Mouse (Mus musculus): Measurements from ENCODE around the gene Lrrc56. TPM values are rescaled to one million over a fixed set of nuclear protein-coding genes. Genes with fewer than 3 reads are reported as not detected.

The Lrrc56 gene
- total RNA-seq, 2 experiments from 2014 or later: 6.2 to 7.4 TPM

Small RNA genes within 50 kb of the gene (microRNA-seq; reads per million reads assigned to microRNA genes)
- 251 reads per million, percentile 60 among the genes with 10 or more reads in this experiment for gene Mir210

Other genes with a start within 250 kb of the Lrrc56 start
- gene Ifitm5, start 243.9 kb upstream of the Lrrc56 start, total RNA-seq (2021): not detected
- not detected for gene Gm45717, start 238.2 kb upstream of the Lrrc56 start, total RNA-seq (2021)
- 10 to 100 TPM; 36.6 to 45.9 TPM for gene Ifitm2, start 238.2 kb upstream of the Lrrc56 start, total RNA-seq (2021)
- gene Ifitm1, start 226.9 kb upstream of the Lrrc56 start, total RNA-seq (2021): 1 to 10 TPM; 2.8 to 5.4 TPM
- 10 to 100 TPM in 1 of 2 experiments, 1 to 10 TPM in 1; 8.9 to 12.8 TPM for gene Ifitm3, start 183.4 kb upstream of the Lrrc56 start, total RNA-seq (2021)
- not detected for gene Ifitm6, start 176.2 kb upstream of the Lrrc56 start, total RNA-seq (2021)
- not detected for gene Gm17387, start 165.0 kb upstream of the Lrrc56 start, total RNA-seq (2021)
- gene B4galnt4, start 133.1 kb upstream of the Lrrc56 start, total RNA-seq (2021): 100 to 1,000 TPM; 132 to 150 TPM
- gene Pkp3, start 115.9 kb upstream of the Lrrc56 start, total RNA-seq (2021): not detected
- gene Sigirr, start 93.6 kb upstream of the Lrrc56 start, total RNA-seq (2021): 1 to 10 TPM; 2.8 to 2.9 TPM
- not detected for gene Ano9, start 76.4 kb upstream of the Lrrc56 start, total RNA-seq (2021)
- gene Ptdss2, start 71.8 kb upstream of the Lrrc56 start, total RNA-seq (2021): 10 to 100 TPM; 50.1 to 53.9 TPM
- 10 to 100 TPM; 20.1 to 25.3 TPM for gene Rnh1, start 21.3 kb upstream of the Lrrc56 start, total RNA-seq (2021)
- 100 to 1,000 TPM; 194 to 211 TPM for gene Hras, start 152 bp upstream of the Lrrc56 start, total RNA-seq (2021)
- under 1 TPM in 1 of 2 experiments, not detected in 1; 0.18 TPM for gene Lmntd2, start 19.9 kb downstream of the Lrrc56 start, total RNA-seq (2021)
- 1 to 10 TPM; 3.8 to 4.7 TPM for gene Rassf7, start 21.7 kb downstream of the Lrrc56 start, total RNA-seq (2021)
- 10 to 100 TPM; 81.2 to 89.1 TPM for gene Phrf1, start 34.6 kb downstream of the Lrrc56 start, total RNA-seq (2021)
- 1 to 10 TPM in 1 of 2 experiments, under 1 TPM in 1; 0.28 to 1.1 TPM for gene Irf7, start 72.3 kb downstream of the Lrrc56 start, total RNA-seq (2021)
- not detected for gene Cdhr5, start 82.6 kb downstream of the Lrrc56 start, total RNA-seq (2021)
- gene Sct, start 85.0 kb downstream of the Lrrc56 start, total RNA-seq (2021): under 1 TPM; 0.62 to 0.86 TPM
- under 1 TPM; 0.48 to 0.54 TPM for gene Drd4, start 97.8 kb downstream of the Lrrc56 start, total RNA-seq (2021)
- 100 to 1,000 TPM; 246 to 267 TPM for gene Deaf1, start 133.5 kb downstream of the Lrrc56 start, total RNA-seq (2021)
- 10 to 100 TPM; 21.1 to 21.9 TPM for gene Tmem80, start 133.6 kb downstream of the Lrrc56 start, total RNA-seq (2021)
- gene Eps8l2, start 144.7 kb downstream of the Lrrc56 start, total RNA-seq (2021): under 1 TPM; 0.86 to 0.97 TPM
- gene Taldo1, start 198.0 kb downstream of the Lrrc56 start, total RNA-seq (2021): 100 to 1,000 TPM; 146 to 152 TPM
- 10 to 100 TPM; 43.1 to 44.6 TPM for gene Gatd1, start 220.0 kb downstream of the Lrrc56 start, total RNA-seq (2021)
- gene Cend1, start 235.3 kb downstream of the Lrrc56 start, total RNA-seq (2021): 100 to 1,000 TPM; 111 to 122 TPM
- gene Slc25a22, start 243.7 kb downstream of the Lrrc56 start, total RNA-seq (2021): 100 to 1,000 TPM; 196 to 217 TPM
- 1 to 10 TPM; 5.5 to 6.6 TPM for gene Pidd1, start 249.9 kb downstream of the Lrrc56 start, total RNA-seq (2021)

Data from left cerebral cortex, postnatal 4 days (tissue).